Mouse (Mus musculus): ENCODE data around the gene Tecpr2. TPM values are rescaled to one million over a fixed set of nuclear protein-coding genes. Genes with fewer than 3 reads are reported as not detected.

Tecpr2 gene
- 3.6 and 6.1 TPM in 2 replicates for polyA plus RNA-seq (2011; ENCODE audit: insufficient read depth, insufficient read length, low replicate concordance, missing spikeins)

DNA sequence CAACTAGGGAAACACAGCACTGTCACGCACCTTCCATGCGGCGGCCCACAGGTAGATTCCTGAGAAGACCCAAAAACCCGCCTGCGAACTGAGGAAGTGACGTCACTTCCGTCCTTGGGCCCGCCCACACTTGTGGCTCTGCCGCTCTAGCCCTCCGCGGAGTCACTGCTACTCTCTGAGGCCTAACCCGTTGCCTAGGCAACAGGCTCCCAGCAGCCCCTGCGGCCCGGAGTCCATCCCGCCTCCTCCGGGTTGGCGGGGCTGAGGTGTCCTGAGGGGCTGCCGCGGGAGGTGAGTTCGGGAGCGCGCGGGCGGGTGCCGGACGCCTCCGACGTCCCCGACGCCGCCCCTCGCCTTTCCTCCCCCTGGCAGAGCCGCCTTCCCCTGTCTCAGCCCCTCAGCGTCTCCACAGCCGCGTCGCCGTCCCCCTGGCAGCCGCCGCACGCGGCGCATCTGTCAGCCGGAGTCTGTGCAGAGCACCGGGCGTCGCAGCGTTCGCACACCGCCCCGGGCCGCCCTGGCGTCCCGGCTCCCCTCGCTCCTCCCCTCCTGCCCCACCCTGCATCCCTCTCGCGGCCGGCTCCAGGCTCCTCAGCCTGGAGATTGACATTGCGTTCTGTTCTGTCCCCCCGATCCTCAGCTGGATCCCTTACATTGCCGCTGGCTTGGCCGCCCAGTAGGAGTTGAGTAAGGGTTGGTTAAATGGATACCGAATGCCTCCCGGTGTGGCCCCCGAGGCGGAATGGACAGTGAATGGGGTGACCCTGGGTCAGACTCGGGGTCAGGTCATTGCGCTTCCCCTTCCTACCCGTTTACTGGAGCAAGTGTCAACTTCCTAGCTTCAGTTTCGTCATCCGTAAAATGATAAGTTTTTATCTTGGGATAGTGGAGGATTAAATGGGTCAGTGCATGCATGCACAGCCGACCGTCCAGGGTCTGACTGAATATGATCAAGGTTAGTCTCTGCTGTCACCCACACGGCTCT is at the start of gene Tecpr2, which contains the start of gene Cinp:
Tecpr2 (plus strand) TSS at position 229 of the 985 bp plus-strand sequence.
Cinp (minus strand) TSS at position 110 of the 985 bp plus-strand sequence.
- no peak; the same call in 1 of the 2 replicates for TF ChIP-seq CTCF (IDR thresholded peaks at IDR 0.05; ENCODE audit: control insufficient read depth, insufficient read depth, low read length)
- TF ChIP-seq POLR2A (IDR thresholded peaks at IDR 0.05; ENCODE audit: borderline replicate concordance, control insufficient read depth, low read depth, low read length) = peak; percentile 42; the same call in 1 of the 2 replicates
- peak within 1 kb of the TSS; percentile 95 for H3K4me3 ChIP-seq (replicated peaks; ENCODE audit: control insufficient read depth, low read depth, low read length)
- H3K27ac ChIP-seq (ENCODE audit: control insufficient read depth, insufficient read depth, low read depth, low read length, poor library complexity) = peak within 1 kb of the TSS; percentile 95
- H3K4me1 ChIP-seq (ENCODE audit: control insufficient read depth, insufficient read depth, low read length) = peaks cover 2% of the 10 kb centered on the region
- under 1% methylated on average over 74 of the region's 74 CpGs for whole genome bisulfite sequencing

- TF ChIP-seq POLR2A (IDR thresholded peaks at IDR 0.05; ENCODE audit: borderline replicate concordance, control insufficient read depth, low read depth, low read length) = peak; percentile 33; the same call in 1 of the 2 replicates
- TF ChIP-seq CTCF (IDR thresholded peaks at IDR 0.05; ENCODE audit: control insufficient read depth, insufficient read depth, low read length) = no peak
- H3K4me1 ChIP-seq (ENCODE audit: control insufficient read depth, insufficient read depth, low read length) = no peaks in the 10 kb centered on the region
- under 1% methylated on average over 71 of the region's 71 CpGs for WGBS
- H3K27ac ChIP-seq (ENCODE audit: control insufficient read depth, insufficient read depth, low read depth, low read length, poor library complexity) = no peak within 1 kb of the TSS; the same call in 1 of the 2 replicates
- H3K4me3 ChIP-seq (replicated peaks; ENCODE audit: control insufficient read depth, low read depth, low read length) = peak within 1 kb of the TSS; percentile 72
Measured at GRCm38 (mm10) chr12:110840348-110841198, 48.5 kb upstream of the Tecpr2 start, which contains the start of gene Mok. Mok (minus strand) TSS chr12:110840939.

DNA sequence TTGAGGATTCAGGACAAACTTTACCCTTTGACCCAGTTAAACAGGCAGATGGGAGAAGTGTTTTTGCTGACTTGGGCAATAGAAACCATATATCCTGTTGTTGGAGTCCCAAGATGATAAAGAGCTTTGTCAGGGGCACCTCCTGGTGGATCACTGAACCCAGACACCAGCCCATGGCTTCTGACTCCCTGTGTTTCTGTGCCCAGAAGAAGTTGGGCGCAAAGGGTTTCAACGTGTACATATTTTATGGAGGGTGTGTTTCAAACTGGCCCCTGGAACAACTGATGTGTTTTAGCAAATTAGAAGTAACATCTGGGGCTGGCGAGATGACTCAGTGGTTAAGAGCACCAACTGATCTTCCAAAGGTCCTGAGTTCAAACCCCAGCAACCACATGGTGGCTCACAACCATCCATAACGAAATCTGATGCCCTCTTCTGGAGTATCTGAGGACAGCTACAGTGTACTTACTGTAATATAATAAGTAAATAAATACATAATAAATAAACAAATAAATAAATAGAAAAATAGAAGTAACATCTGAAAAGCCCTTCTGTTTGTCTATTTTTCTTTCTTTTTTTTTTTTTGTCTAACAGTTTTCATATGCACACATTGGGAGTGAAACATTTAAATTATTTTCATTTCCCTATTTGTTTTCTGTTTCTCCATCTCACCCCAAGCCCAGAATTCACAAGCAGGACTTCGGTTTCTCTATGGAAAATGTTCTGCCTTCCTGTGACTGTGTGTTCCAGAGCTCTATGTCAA is 47.2 kb upstream of the Tecpr2 start:
- Histone ChIP-seq H3K4me3 (replicated peaks; ENCODE audit: control insufficient read depth, low read depth, low read length) (no peak overlapping the region), H3K27ac (ENCODE audit: control insufficient read depth, insufficient read depth, low read depth, low read length, poor library complexity) (no peak overlapping the region), H3K4me1 (ENCODE audit: control insufficient read depth, insufficient read depth, low read length) (no peaks in the 10 kb centered on the region; the same call in 1 of the 2 replicates)
- no peak for TF ChIP-seq POLR2A (IDR thresholded peaks at IDR 0.05; ENCODE audit: borderline replicate concordance, control insufficient read depth, low read depth, low read length)
- no peak for TF ChIP-seq CTCF (IDR thresholded peaks at IDR 0.05; ENCODE audit: control insufficient read depth, insufficient read depth, low read length)
- 71% methylated on average over 5 of the region's 5 CpGs for WGBS

DNA sequence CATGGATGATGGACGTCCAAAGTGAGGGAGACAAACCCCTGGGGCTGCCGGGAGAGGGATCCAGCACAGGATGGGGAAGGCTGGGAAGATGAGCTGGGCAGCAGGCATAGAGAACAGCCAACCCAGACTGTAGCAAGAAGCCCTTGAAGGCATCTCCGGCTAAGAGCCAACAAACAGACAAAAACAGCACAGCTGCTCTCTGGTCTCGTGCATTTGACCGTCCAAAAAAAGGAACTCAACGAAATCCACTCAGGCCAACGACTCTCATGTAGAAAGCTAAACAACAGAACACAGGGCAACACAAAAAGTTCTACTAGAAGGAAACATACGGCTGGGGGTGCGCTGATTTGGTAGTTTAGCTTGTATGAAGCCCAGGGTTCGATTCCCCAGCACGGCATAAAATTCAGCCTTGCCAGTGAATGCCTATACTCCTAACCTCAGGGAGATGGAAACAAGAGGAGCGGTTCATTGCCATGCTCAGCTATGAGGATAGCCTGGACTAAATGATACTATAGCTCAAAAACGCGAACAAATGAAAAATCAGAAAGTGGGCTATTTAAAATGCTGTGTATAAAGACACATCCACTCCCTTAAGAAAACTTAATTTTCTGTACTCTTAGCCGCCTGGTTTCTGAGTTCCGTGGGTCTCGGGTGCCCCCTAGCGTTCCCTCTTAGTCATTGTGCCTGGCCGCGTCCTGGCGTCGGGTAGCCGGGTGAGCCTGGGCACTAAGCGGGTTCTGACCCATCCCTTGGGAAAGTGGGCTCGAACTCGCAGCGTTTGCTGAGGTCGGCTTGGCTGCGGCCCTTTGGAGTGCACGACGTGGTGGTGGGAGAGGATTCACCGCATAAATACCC is 45.6 kb upstream of the Tecpr2 start:
- TF ChIP-seq POLR2A (IDR thresholded peaks at IDR 0.05; ENCODE audit: borderline replicate concordance, control insufficient read depth, low read depth, low read length) = no peak
- TF ChIP-seq CTCF (IDR thresholded peaks at IDR 0.05; ENCODE audit: control insufficient read depth, insufficient read depth, low read length) = peak; percentile 89
- Histone ChIP-seq H3K4me3 (replicated peaks; ENCODE audit: control insufficient read depth, low read depth, low read length) (peak overlapping the region; percentile 81), H3K27ac (ENCODE audit: control insufficient read depth, insufficient read depth, low read depth, low read length, poor library complexity) (peak overlapping the region; percentile 50), H3K4me1 (ENCODE audit: control insufficient read depth, insufficient read depth, low read length) (no peaks in the 10 kb centered on the region; the same call in 1 of the 2 replicates)
- WGBS = 10% methylated on average over 32 of the region's 32 CpGs

- Histone ChIP-seq H3K4me3 (replicated peaks; ENCODE audit: control insufficient read depth, low read depth, low read length) (peak overlapping the region; percentile 81), H3K4me1 (ENCODE audit: control insufficient read depth, insufficient read depth, low read length) (no peaks in the 10 kb centered on the region; the same call in 1 of the 2 replicates), H3K27ac (ENCODE audit: control insufficient read depth, insufficient read depth, low read depth, low read length, poor library complexity) (peak overlapping the region; percentile 50)
- TF ChIP-seq POLR2A (IDR thresholded peaks at IDR 0.05; ENCODE audit: borderline replicate concordance, control insufficient read depth, low read depth, low read length) (no peak), CTCF (IDR thresholded peaks at IDR 0.05; ENCODE audit: control insufficient read depth, insufficient read depth, low read length) (no peak)
- 1% methylated on average over 42 of the region's 42 CpGs for WGBS
Measured at GRCm38 (mm10) chr12:110844227-110845130, 44.6 kb upstream of the Tecpr2 start.
